Mouse (Mus musculus) heart, embryonic 14.5 days (tissue): ENCODE results near the gene Nap1l4. TPM values are rescaled to one million over a fixed set of nuclear protein-coding genes. Genes with fewer than 3 reads are reported as not detected.

ENCODE experiments used
- ATAC-seq: fragments of 200-750 bp; cut with Nextera tagmentation; 2 replicates; pipeline ENCODE4 v1.8.0; 2017; ENCODE audit warnings: low read depth, moderate TSS enrichment; ENCODE audit not compliant: insufficient number of reproducible peaks, insufficient read depth, low FRiP score
- H3K27ac ChIP-seq, 2 experiments: fragments of 200-500 bp in 1 of 2; fragments of 300-500 bp in 1 of 2; sonication (generic) in 1 of 2; replicated peaks in 1 of 2; 2 replicates each; pipeline ENCODE4 v1.5.1; 2012 to 2014; ENCODE audit warnings: low read depth in 2 of 2, low read length in 2 of 2, control low read depth in 1 of 2, mild to moderate bottlenecking in 1 of 2, mixed read lengths in 1 of 2; ENCODE audit not compliant: control insufficient read depth in 1 of 2, insufficient read depth in 1 of 2
- H3K27me3 ChIP-seq: fragments of 300-500 bp; sonication (generic); 2 replicates; pipeline ENCODE4 v1.6.1; 2014; ENCODE audit warnings: mild to moderate bottlenecking, low read length, control low read depth; ENCODE audit not compliant: control insufficient read depth, insufficient read depth
- H3K36me3 ChIP-seq: fragments of 300-500 bp; sonication (generic); 2 replicates; pipeline ENCODE4 v1.6.1; 2014; ENCODE audit warnings: mild to moderate bottlenecking, control low read depth, low read length, mixed read lengths; ENCODE audit not compliant: control insufficient read depth, insufficient read depth
- H3K4me1 ChIP-seq, 2 experiments: fragments of 200-500 bp in 1 of 2; fragments of 300-500 bp in 1 of 2; sonication (generic) in 1 of 2; 2 replicates each; pipeline ENCODE4 v1.6.1; 2012 to 2014; ENCODE audit warnings: low read length in 2 of 2, control low read depth in 1 of 2, mixed read lengths in 1 of 2; ENCODE audit not compliant: control insufficient read depth in 2 of 2, insufficient read depth in 2 of 2
- H3K4me2 ChIP-seq: fragments of 300-500 bp; sonication (generic); 2 replicates; pipeline ENCODE4 v1.6.1; 2014; ENCODE audit warnings: mild to moderate bottlenecking, low read length
- H3K4me3 ChIP-seq, 2 experiments: fragments of 200-500 bp in 1 of 2; fragments of 300-500 bp in 1 of 2; sonication (generic) in 1 of 2; 2 replicates each; pipeline ENCODE4 v1.5.1; 2012 to 2014; ENCODE audit warnings: low read length in 2 of 2, mild to moderate bottlenecking in 2 of 2, control low read depth in 1 of 2, low read depth in 1 of 2, moderate library complexity in 1 of 2; ENCODE audit not compliant: control insufficient read depth in 1 of 2, insufficient read depth in 1 of 2
- H3K9ac ChIP-seq: fragments of 300-500 bp; sonication (generic); 2 replicates; pipeline ENCODE4 v1.6.1; 2014; ENCODE audit warnings: mild to moderate bottlenecking, low read length
- H3K9me3 ChIP-seq: fragments of 300-500 bp; sonication (generic); 2 replicates; pipeline ENCODE4 v1.6.1; 2016; ENCODE audit warnings: low read length, control low read depth; ENCODE audit not compliant: control insufficient read depth
- WGBS: fragments of 180-500 bp; shearing (Covaris S2); extraction: QIAGEN DNeasy Blood & Tissue Kit; methylation state at CpG from one replicate; pipeline ENCODE4 v1.1.7; 2014; 5-methylcytosine and 5-hydroxymethylcytosine counted together
- polyA plus RNA-seq: library from polyadenylated mRNA; unstranded; fragments of >200 nt; fragmentation: Nextera tagmentation; extraction: Ambion mirVana; gene quantifications from 2 replicates; pipeline ENCODE4 v1.2.1, GENCODE M21; 2014

The Nap1l4 gene
- polyA plus RNA-seq, 1 experiment from 2014 or later, result 114 TPM

DNA sequence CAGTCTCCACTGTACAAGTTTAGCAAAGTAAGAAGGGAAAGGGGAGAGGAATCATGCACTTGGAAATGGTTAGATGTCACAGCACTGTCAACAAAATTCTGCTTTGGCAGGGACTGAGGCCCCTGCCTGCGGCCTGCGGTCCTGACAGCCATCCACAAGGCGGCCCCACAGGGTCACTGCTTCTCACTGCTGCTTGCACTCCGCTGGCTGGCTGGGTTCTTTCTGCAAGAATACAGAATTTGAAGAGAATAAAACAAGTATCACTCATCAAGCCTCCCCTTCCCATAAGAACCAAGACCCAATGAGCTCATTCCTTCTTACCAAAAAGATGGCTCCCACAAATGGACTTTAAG, 34.5 kb downstream of the Nap1l4 start:
- H3K4me2 ChIP-seq, result no peak overlapping the region
- peaks cover 73% of the 10 kb centered on the region for H3K36me3 ChIP-seq
- no peak overlapping the region for H3K9ac ChIP-seq
- H3K4me3 ChIP-seq, result no peak overlapping the region
- no peak overlapping the region for H3K27ac ChIP-seq
- WGBS, result 95% methylated on average over 4 of the region's 4 CpGs
- H3K9me3 ChIP-seq, result no peaks in the 10 kb centered on the region
- no peaks in the 10 kb centered on the region for H3K4me1 ChIP-seq
- ATAC-seq, result no peak
- no peaks in the 10 kb centered on the region for H3K27me3 ChIP-seq

DNA sequence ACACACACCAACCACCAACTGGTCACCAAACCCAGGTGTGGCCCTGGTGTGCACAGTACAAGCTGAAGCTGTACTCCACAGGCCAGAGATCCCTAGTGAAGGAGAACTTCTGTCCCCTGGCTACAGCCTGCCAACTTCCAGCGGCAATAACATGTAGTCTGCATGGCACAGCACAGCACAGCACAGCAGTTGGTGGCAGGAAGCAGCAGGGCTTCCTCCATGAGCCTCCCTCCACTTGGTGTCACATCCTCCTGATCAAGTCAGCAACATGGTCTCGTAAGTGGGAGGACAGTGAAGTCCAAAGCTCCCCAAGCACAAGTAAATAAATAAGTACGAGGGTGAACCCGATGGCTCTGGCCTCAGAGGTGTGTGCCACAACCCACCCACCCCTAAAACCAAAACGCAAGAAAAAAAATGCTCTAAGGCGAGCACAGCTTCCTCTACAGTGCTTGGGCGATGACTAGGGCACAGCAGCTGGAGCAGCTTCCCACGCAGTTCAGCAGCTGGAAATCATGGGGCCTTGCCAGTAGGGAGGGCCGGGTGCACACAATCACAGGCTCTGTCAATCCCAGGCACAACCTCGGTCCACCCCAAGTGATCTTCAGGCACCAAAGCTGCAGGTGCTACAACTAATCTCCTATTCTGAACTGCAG, 35.0 kb downstream of the Nap1l4 start:
- WGBS, result 86% methylated on average over 10 of the region's 10 CpGs
- no peak for ATAC-seq
- H3K27me3 ChIP-seq, result no peaks in the 10 kb centered on the region
- peaks cover 68% of the 10 kb centered on the region for H3K36me3 ChIP-seq
- no peaks in the 10 kb centered on the region for H3K9me3 ChIP-seq
- no peak overlapping the region for H3K4me2 ChIP-seq
- no peaks in the 10 kb centered on the region for H3K4me1 ChIP-seq
- H3K4me3 ChIP-seq, result no peak overlapping the region
- H3K27ac ChIP-seq, result no peak overlapping the region
- no peak overlapping the region for H3K9ac ChIP-seq

DNA sequence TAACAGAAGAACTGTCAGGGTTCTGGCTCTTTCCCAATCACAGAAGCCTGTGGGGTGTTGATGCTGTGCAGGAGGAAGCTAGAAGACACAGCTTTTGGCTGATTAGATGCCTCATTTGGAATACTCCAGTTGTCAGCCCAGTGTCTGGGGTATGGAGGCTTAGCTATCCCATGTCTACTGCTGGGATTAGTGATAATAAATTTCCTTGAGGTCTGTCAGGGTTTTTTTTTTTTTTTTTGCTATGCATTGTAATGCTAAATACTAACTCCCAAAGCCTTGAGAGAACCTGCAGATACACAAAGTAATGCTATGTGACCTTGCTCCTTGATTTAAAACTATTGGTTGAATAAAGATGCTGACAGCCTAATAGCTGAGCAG, 37.6 kb downstream of the Nap1l4 start:
- Histone ChIP-seq H3K27ac (no peak overlapping the region), H3K4me2 (no peak overlapping the region), H3K36me3 (peaks cover 42% of the 10 kb centered on the region), H3K4me1 (no peaks in the 10 kb centered on the region), H3K9me3 (no peaks in the 10 kb centered on the region), H3K9ac (no peak overlapping the region), H3K4me3 (no peak overlapping the region), H3K27me3 (no peaks in the 10 kb centered on the region)
- no peak for ATAC-seq

DNA sequence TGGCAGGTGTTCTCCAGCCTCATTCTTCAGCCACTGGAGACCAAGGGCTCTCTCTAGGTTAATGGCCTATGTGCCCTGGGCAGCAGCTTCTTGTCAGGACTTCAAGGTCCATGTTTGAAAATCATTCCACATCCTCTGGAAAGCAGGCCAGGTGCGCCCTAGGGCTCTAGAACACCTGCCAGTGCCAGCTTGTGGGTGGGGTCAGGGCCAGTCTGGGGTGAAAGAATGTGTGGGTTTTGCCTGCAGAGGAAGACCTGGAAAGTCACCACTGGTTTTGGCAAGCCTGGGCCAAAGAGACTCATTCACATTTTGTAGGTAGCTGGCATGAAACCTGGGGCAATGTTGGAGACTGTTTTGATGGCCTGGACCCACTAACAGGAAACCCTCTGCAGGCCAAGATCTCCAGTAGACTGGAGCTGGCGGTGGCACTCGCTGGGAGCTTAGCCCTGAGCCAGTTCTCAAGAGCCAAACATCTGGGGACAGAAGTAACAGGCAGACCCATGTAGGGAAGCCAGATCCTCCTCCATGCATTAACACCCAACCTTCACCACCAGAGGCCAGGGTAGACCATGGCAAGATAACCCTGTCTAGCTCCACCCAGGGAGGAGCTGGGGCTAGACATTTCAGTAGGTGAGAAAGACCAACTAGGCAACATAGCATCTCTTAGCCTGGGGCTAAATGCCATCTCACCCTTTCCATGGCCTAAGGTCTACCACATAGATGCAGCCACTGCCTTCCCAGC, 38.1 kb downstream of the Nap1l4 start:
- no peaks in the 10 kb centered on the region for H3K9me3 ChIP-seq
- H3K36me3 ChIP-seq, result peaks cover 37% of the 10 kb centered on the region
- WGBS, result 91% methylated on average over 3 of the region's 3 CpGs
- H3K27ac ChIP-seq, result no peak overlapping the region
- no peak overlapping the region for H3K9ac ChIP-seq
- H3K4me2 ChIP-seq, result no peak overlapping the region
- H3K4me3 ChIP-seq, result no peak overlapping the region
- H3K4me1 ChIP-seq, result no peaks in the 10 kb centered on the region
- no peaks in the 10 kb centered on the region for H3K27me3 ChIP-seq
- no peak for ATAC-seq

DNA sequence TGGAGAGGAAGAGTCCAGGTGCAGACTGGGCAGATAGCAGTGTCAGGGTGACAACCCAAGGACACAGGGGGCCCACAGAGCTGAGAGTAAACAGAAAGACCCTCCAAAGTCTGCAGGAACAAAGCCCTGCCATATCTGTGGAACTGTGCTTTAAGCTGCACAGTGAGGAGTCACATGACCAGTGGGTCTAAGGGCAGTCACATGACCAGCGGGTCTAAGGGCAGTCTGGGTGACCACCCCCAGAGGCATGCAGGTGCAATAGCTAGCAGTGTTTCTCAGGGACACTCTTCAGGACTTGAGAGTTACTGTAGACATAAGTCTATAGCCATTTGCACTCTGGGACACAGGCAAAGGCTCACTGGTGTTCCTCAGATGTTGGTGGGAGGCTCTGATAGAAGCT, 39.3 kb downstream of the Nap1l4 start:
- H3K36me3 ChIP-seq, result peaks cover 25% of the 10 kb centered on the region
- H3K27me3 ChIP-seq, result peaks cover 7% of the 10 kb centered on the region; the same call in 1 of the 2 replicates
- 74% methylated on average over 1 of the region's 1 CpGs for WGBS
- no peak overlapping the region for H3K4me3 ChIP-seq
- H3K9me3 ChIP-seq, result no peaks in the 10 kb centered on the region
- ATAC-seq, result no peak
- no peak overlapping the region for H3K9ac ChIP-seq
- H3K4me2 ChIP-seq, result no peak overlapping the region
- H3K4me1 ChIP-seq, result no peaks in the 10 kb centered on the region
- H3K27ac ChIP-seq, result no peak overlapping the region

DNA sequence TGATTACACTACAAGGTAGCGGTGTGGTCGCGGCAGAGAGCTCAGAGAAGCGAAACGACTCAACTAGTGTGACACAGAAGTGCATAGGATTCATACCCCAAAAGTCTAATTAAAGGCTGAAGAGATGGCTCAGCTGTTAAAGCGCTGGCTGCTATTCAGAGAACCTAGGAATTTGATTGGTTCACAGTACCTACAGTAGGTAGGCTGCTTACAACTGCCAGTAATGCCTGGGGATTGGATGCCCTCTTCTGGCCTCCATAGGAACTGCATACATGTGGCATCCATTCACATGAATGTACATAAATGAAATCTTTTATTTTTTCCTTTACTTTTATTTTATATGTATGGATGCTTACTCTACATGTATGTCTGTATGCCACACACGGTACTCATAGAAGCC, 42.2 kb downstream of the Nap1l4 start:
- H3K9me3 ChIP-seq, result no peaks in the 10 kb centered on the region
- H3K4me1 ChIP-seq, result peaks cover 5 to 6% of the 10 kb centered on the region in 2 experiments; a peak in 3 of 4 replicates
- H3K27ac ChIP-seq, result no peak overlapping the region
- 24% methylated on average over 7 of the region's 7 CpGs for WGBS
- H3K36me3 ChIP-seq, result no peaks in the 10 kb centered on the region
- H3K9ac ChIP-seq, result no peak overlapping the region
- no peak for ATAC-seq
- peaks cover 30% of the 10 kb centered on the region for H3K27me3 ChIP-seq
- H3K4me3 ChIP-seq, result no peak overlapping the region
- no peak overlapping the region for H3K4me2 ChIP-seq

DNA sequence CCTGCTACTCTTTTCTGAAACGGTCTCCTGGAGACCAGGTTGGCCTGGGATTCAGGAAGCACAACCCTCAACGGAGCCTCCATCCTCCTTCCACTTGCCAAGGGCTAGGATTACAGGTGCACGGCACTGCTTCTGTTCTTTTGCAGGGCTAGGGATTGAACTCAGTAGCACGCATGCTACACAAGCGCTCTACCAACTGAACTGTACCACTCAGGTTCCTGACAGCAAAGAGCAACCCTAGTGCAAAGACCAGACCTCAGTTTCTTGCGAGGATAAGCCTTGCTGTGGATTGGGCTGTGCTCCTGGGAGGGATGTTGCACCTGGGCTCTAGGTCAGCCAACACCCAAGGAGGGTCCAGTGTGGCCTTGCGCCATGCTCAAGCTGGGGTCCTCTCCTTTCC, 42.6 kb downstream of the Nap1l4 start:
- no peak overlapping the region for H3K4me2 ChIP-seq
- no peak overlapping the region for H3K27ac ChIP-seq
- 65% methylated on average over 7 of the region's 7 CpGs for WGBS
- no peak overlapping the region for H3K9ac ChIP-seq
- H3K9me3 ChIP-seq, result no peaks in the 10 kb centered on the region
- H3K36me3 ChIP-seq, result no peaks in the 10 kb centered on the region
- peaks cover 6 to 7% of the 10 kb centered on the region in 2 experiments; a peak in 3 of 4 replicates for H3K4me1 ChIP-seq
- no peak for ATAC-seq
- H3K27me3 ChIP-seq, result peaks cover 34% of the 10 kb centered on the region
- H3K4me3 ChIP-seq, result no peak overlapping the region

DNA sequence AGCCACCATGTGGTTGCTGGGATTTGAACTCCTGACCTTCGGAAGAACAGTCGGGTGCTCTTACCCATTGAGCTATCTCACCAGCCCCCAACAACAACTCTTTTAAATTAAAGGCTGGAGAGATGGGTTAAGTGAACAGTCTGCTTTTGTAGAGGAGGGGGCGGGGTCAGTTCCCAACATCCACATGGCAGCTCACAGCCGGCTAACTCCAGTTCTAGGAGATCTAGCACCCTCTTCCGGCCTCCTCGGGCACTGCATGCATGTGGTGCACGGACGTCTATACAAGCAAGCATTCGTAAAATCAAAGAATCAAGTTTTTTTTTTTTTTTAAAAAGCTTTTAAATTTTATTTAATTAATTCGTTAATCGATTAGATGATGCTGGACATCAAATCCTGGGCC, 43.1 kb downstream of the Nap1l4 start:
- Histone ChIP-seq H3K27me3 (peaks cover 39% of the 10 kb centered on the region), H3K4me3 (no peak overlapping the region), H3K9me3 (no peaks in the 10 kb centered on the region), H3K9ac (no peak overlapping the region), H3K36me3 (no peaks in the 10 kb centered on the region), H3K27ac (no peak overlapping the region), H3K4me2 (no peak overlapping the region), H3K4me1 (peaks cover 6 to 7% of the 10 kb centered on the region in 2 experiments; a peak in 3 of 4 replicates)
- WGBS, result 24% methylated on average over 11 of the region's 11 CpGs
- ATAC-seq, result no peak
